Mouse (Mus musculus) stomach, embryonic 16.5 days (tissue): ENCODE data around the gene Msh5. TPM values are rescaled to one million over a fixed set of nuclear protein-coding genes. Genes with fewer than 3 reads are reported as not detected.
"Not testable (repeated sequence)": the region's sequence is repeated elsewhere in the genome, so short reads cannot be mapped to it uniquely, and the experiment has no call there.

Experiments
- ATAC-seq: fragments of 200-750 bp; cut with Nextera tagmentation; 2 replicates; pipeline ENCODE4 v1.8.0; 2017; ENCODE audit warnings: moderate number of reproducible peaks, moderate TSS enrichment; ENCODE audit not compliant: insufficient read depth, low FRiP score
- H3K27ac ChIP-seq: fragments of 300-500 bp; sonication (generic); 2 replicates; pipeline ENCODE4 v1.5.1; 2014; ENCODE audit warnings: low read length
- H3K27me3 ChIP-seq: fragments of 300-500 bp; sonication (generic); 2 replicates; pipeline ENCODE4 v1.6.1; 2014; ENCODE audit warnings: low read length, control low read depth, mixed read lengths; ENCODE audit not compliant: control insufficient read depth, insufficient read depth
- H3K36me3 ChIP-seq: fragments of 300-500 bp; sonication (generic); 2 replicates; pipeline ENCODE4 v1.6.1; 2014; ENCODE audit warnings: low read length; ENCODE audit not compliant: control insufficient read depth, insufficient read depth
- H3K4me1 ChIP-seq: fragments of 300-500 bp; sonication (generic); 2 replicates; pipeline ENCODE4 v1.6.1; 2014; ENCODE audit warnings: low read length, control low read depth, mixed read lengths; ENCODE audit not compliant: control insufficient read depth, insufficient read depth
- H3K4me2 ChIP-seq: fragments of 300-500 bp; sonication (generic); 2 replicates; pipeline ENCODE4 v1.6.1; 2014; ENCODE audit warnings: low read depth, low read length, mixed read lengths
- H3K4me3 ChIP-seq: fragments of 300-500 bp; sonication (generic); replicated peaks from 2 replicates; pipeline ENCODE4 v1.5.1; 2014; ENCODE audit warnings: mild to moderate bottlenecking, low read length
- H3K9ac ChIP-seq: fragments of 300-500 bp; sonication (generic); 2 replicates; pipeline ENCODE4 v1.6.1; 2014; ENCODE audit warnings: low read length
- H3K9me3 ChIP-seq: fragments of 300-500 bp; sonication (generic); replicated peaks from 2 replicates; pipeline ENCODE4 v1.6.1; 2016; ENCODE audit warnings: low read length, control low read depth; ENCODE audit not compliant: control insufficient read depth
- WGBS: fragments of 180-500 bp; shearing (Covaris S2); extraction: QIAGEN DNeasy Blood & Tissue Kit; methylation state at CpG from one replicate; pipeline ENCODE4 v1.1.7; 2014; 5-methylcytosine and 5-hydroxymethylcytosine counted together
- polyA plus RNA-seq: library from polyadenylated mRNA; unstranded; fragments of >200 nt; fragmentation: Nextera tagmentation; extraction: Ambion mirVana; gene quantifications from 2 replicates; pipeline ENCODE4 v1.2.1, GENCODE M21; 2015

Msh5 gene
- polyA plus RNA-seq, 1 experiment from 2014 or later, result 4.2 TPM

- no peaks in the 10 kb centered on the region for H3K9me3 ChIP-seq
- H3K4me3 ChIP-seq, result peak overlapping the region; percentile 67
- H3K4me2 ChIP-seq, result peak overlapping the region; percentile 100
- no peaks in the 10 kb centered on the region for H3K27me3 ChIP-seq
- no peaks in the 10 kb centered on the region for H3K36me3 ChIP-seq
- peak overlapping the region; percentile 95 for H3K9ac ChIP-seq
- peak overlapping the region; percentile 99 for H3K27ac ChIP-seq
- peaks cover 48% of the 10 kb centered on the region for H3K4me1 ChIP-seq
- 69% methylated on average over 7 of the region's 7 CpGs for WGBS
- no peak for ATAC-seq
These were observed 1.4 kb downstream of the Msh5 start for GRCm38 (mm10) chr17:35044904-35045806.

- Histone ChIP-seq H3K36me3 (no peaks in the 10 kb centered on the region), H3K9me3 (no peaks in the 10 kb centered on the region), H3K4me2 (no peak overlapping the region), H3K27ac (peak overlapping the region; percentile 99), H3K4me3 (no peak overlapping the region), H3K9ac (no peak overlapping the region), H3K4me1 (peaks cover 38% of the 10 kb centered on the region), H3K27me3 (no peaks in the 10 kb centered on the region)
- WGBS, result 65% methylated on average over 4 of the region's 4 CpGs
- no peak for ATAC-seq
These were observed 2.8 kb downstream of the Msh5 start for GRCm38 (mm10) chr17:35043794-35044193.

- 83% methylated on average over 11 of the region's 11 CpGs for WGBS
These were observed 7.2 kb downstream of the Msh5 start for GRCm38 (mm10) chr17:35039121-35039873.

GRCm38 (mm10) chr17:35034896-35035295, 11.6 kb downstream of the Msh5 start:
- no peak overlapping the region for H3K4me3 ChIP-seq
- ATAC-seq, result no peak
- no peak overlapping the region for H3K9ac ChIP-seq
- no peak overlapping the region for H3K27ac ChIP-seq
- no peaks in the 10 kb centered on the region for H3K36me3 ChIP-seq
- H3K4me2 ChIP-seq, result no peak overlapping the region
- H3K27me3 ChIP-seq, result no peaks in the 10 kb centered on the region
- 60% methylated on average over 6 of the region's 6 CpGs for WGBS
- H3K4me1 ChIP-seq, result 0 out of 2 replicates have a peak, but pooled peaks cover under 1% of the 10 kb centered on the region
- H3K9me3 ChIP-seq, result no peaks in the 10 kb centered on the region

More at GRCm38 (mm10) chr17:35039121-35039873, 7.2 kb downstream of the Msh5 start:
- H3K27ac ChIP-seq, result no peak overlapping the region
- peaks cover 6% of the 10 kb centered on the region; the same call in 1 of the 2 replicates for H3K4me1 ChIP-seq
- no peaks in the 10 kb centered on the region for H3K27me3 ChIP-seq
- no peak overlapping the region for H3K4me3 ChIP-seq
- H3K9ac ChIP-seq, result no peak overlapping the region
- H3K4me2 ChIP-seq, result no peak overlapping the region
- no peaks in the 10 kb centered on the region for H3K36me3 ChIP-seq
- H3K9me3 ChIP-seq, result no peaks in the 10 kb centered on the region
- ATAC-seq, result no peak

- H3K4me3 ChIP-seq, H3K4me1 ChIP-seq, ATAC-seq, H3K9me3 ChIP-seq, H3K27ac ChIP-seq, H3K9ac ChIP-seq, H3K36me3 ChIP-seq, H3K4me2 ChIP-seq, H3K27me3 ChIP-seq: not testable (repeated sequence)
- 56% methylated on average over 1 of the region's 1 CpGs for WGBS
These were observed 12.8 kb downstream of the Msh5 start for GRCm38 (mm10) chr17:35033703-35034102.

- WGBS, result 67% methylated on average over 8 of the region's 8 CpGs
- Histone ChIP-seq H3K27ac (no peak overlapping the region), H3K27me3 (no peaks in the 10 kb centered on the region), H3K9me3 (no peaks in the 10 kb centered on the region), H3K4me1 (peaks cover 10% of the 10 kb centered on the region), H3K9ac (no peak overlapping the region), H3K4me2 (no peak overlapping the region), H3K36me3 (no peaks in the 10 kb centered on the region), H3K4me3 (no peak overlapping the region)
- no peak for ATAC-seq
These were observed 14.1 kb downstream of the Msh5 start for GRCm38 (mm10) chr17:35032323-35032870.

- ATAC-seq, result no peak
- H3K36me3 ChIP-seq, result no peaks in the 10 kb centered on the region
- WGBS, result 79% methylated on average over 7 of the region's 7 CpGs
- H3K4me2 ChIP-seq, result no peak overlapping the region
- H3K27ac ChIP-seq, result no peak overlapping the region
- H3K27me3 ChIP-seq, result no peaks in the 10 kb centered on the region
- H3K4me3 ChIP-seq, result no peak overlapping the region
- H3K9ac ChIP-seq, result no peak overlapping the region
- H3K9me3 ChIP-seq, result no peaks in the 10 kb centered on the region
- H3K4me1 ChIP-seq, result peaks cover 14% of the 10 kb centered on the region
These were observed 14.7 kb downstream of the Msh5 start for GRCm38 (mm10) chr17:35031880-35032279.

- H3K4me3 ChIP-seq, result no peak overlapping the region
- H3K4me1 ChIP-seq, result peaks cover 18% of the 10 kb centered on the region
- WGBS, result 84% methylated on average over 11 of the region's 11 CpGs
- H3K9ac ChIP-seq, result no peak overlapping the region
- no peak overlapping the region for H3K27ac ChIP-seq
- no peaks in the 10 kb centered on the region for H3K27me3 ChIP-seq
- ATAC-seq, result no peak
- no peaks in the 10 kb centered on the region for H3K36me3 ChIP-seq
- no peak overlapping the region for H3K4me2 ChIP-seq
- H3K9me3 ChIP-seq, result no peaks in the 10 kb centered on the region
These were observed 15.3 kb downstream of the Msh5 start for GRCm38 (mm10) chr17:35031272-35031671.
